Mouse (Mus musculus) left cerebral cortex, postnatal 36 days (tissue): ENCODE data around the gene Sept8. TPM values are rescaled to one million over a fixed set of nuclear protein-coding genes. Genes with fewer than 3 reads are reported as not detected.

Experiments used
- DNase-seq, 2 experiments: peaks; one replicate each; pipeline ENCODE4 v3.0.0; 2021 to 2022; ENCODE audit warnings: low spot score in 2 of 2, mixed read lengths in 1 of 2
- intact Hi-C: fragments of 180-260 bp; cut with DNase I; formaldehyde crosslinking; loops from one replicate; pipeline ENCODE4 v1.15.1; 2025
- total RNA-seq, 2 experiments: library from RNA; stranded (reverse); gene quantifications; 2 replicates each; pipeline ENCODE4 v1.2.3; 2021

Sept8 gene
- total RNA-seq, 2 experiments from 2014 or later = 305 to 337 TPM

- intact Hi-C loops = loop anchor here (2.0 kb wide), 1 partner anchor 52 kb away; the partner anchor contains the start of gene Gm9837
- DNase-seq = no peak
These were observed 3.3 kb downstream of the Sept8 start for GRCm38 (mm10) chr11:53522362-53522761.

- DNase-seq = peak; percentile 74 to 76
- intact Hi-C loops = loop anchor here (2.0 kb wide), 1 partner anchor 52 kb away; the partner anchor contains the start of gene Gm9837
These were observed 3.9 kb downstream of the Sept8 start for GRCm38 (mm10) chr11:53522930-53523329.

GRCm38 (mm10) chr11:53523545-53524405, 4.7 kb downstream of the Sept8 start:
- no peak for DNase-seq
- intact Hi-C loops = loop anchor here (2.0 kb wide), 1 partner anchor 53 kb away; the partner anchor contains the start of gene Gm9837

GRCm38 (mm10) chr11:53524905-53525304, 5.8 kb downstream of the Sept8 start:
- intact Hi-C loops = no loop called here
- no peak for DNase-seq

GRCm38 (mm10) chr11:53525461-53525860, 6.4 kb downstream of the Sept8 start:
- intact Hi-C loops = no loop called here
- DNase-seq = no peak

GRCm38 (mm10) chr11:53528397-53529252, 9.6 kb downstream of the Sept8 start:
- no peak for DNase-seq
- intact Hi-C loops = no loop called here

GRCm38 (mm10) chr11:53529253-53529557, 10.1 kb downstream of the Sept8 start:
- peak; percentile 51 to 54 for DNase-seq

GRCm38 (mm10) chr11:53530001-53530400, 10.9 kb downstream of the Sept8 start:
- DNase-seq = no peak
- intact Hi-C loops = no loop called here

More at GRCm38 (mm10) chr11:53529253-53529557, 10.1 kb downstream of the Sept8 start:
- intact Hi-C loops = no loop called here

- no peak for DNase-seq
- intact Hi-C loops = no loop called here
These were observed 12.6 kb downstream of the Sept8 start for GRCm38 (mm10) chr11:53531578-53532230.

GRCm38 (mm10) chr11:53532231-53532620, 13.2 kb downstream of the Sept8 start:
- DNase-seq = no peak
- intact Hi-C loops = no loop called here

- no peak for DNase-seq
- intact Hi-C loops = no loop called here
These were observed 20.0 kb downstream of the Sept8 start for GRCm38 (mm10) chr11:53539002-53539491.

- intact Hi-C loops = no loop called here
- DNase-seq = peak in 1 of 2 experiments; percentile 59
These were observed 21.3 kb downstream of the Sept8 start for GRCm38 (mm10) chr11:53540394-53540793.

- DNase-seq = no peak
- intact Hi-C loops = no loop called here
These were observed 22.2 kb downstream of the Sept8 start for GRCm38 (mm10) chr11:53541222-53541621.

- DNase-seq = no peak
- intact Hi-C loops = no loop called here
These were observed 24.0 kb downstream of the Sept8 start for GRCm38 (mm10) chr11:53543021-53543420.

GRCm38 (mm10) chr11:53546271-53546670, 27.2 kb downstream of the Sept8 start:
- intact Hi-C loops = no loop called here
- no peak for DNase-seq

- DNase-seq = no peak
- intact Hi-C loops = no loop called here
These were observed 28.5 kb downstream of the Sept8 start for GRCm38 (mm10) chr11:53547566-53547965.

GRCm38 (mm10) chr11:53548036-53548605, 29.1 kb downstream of the Sept8 start:
- no peak for DNase-seq

GRCm38 (mm10) chr11:53550714-53551113, 31.7 kb downstream of the Sept8 start:
- intact Hi-C loops = no loop called here
- DNase-seq = no peak

More at GRCm38 (mm10) chr11:53548036-53548605, 29.1 kb downstream of the Sept8 start:
- intact Hi-C loops = no loop called here

- intact Hi-C loops = no loop called here
These were observed 32.7 kb downstream of the Sept8 start for GRCm38 (mm10) chr11:53551754-53552153.

More at GRCm38 (mm10) chr11:53551754-53552153, 32.7 kb downstream of the Sept8 start:
- no peak for DNase-seq
